Mouse (Mus musculus) intestine, embryonic 14.5 days (tissue): ENCODE measurements around the gene Mt3. TPM values are rescaled to one million over a fixed set of nuclear protein-coding genes. Genes with fewer than 3 reads are reported as not detected.
A peak's percentile ranks its signal among the peaks of the same experiment; 100 is the strongest.

Experiments
- ATAC-seq: fragments of 200-750 bp; cut with Nextera tagmentation; replicated peaks from 2 replicates; pipeline ENCODE4 v1.8.0; 2017; ENCODE audit warnings: low read depth, moderate number of reproducible peaks, moderate TSS enrichment, moderate library complexity; ENCODE audit not compliant: low FRiP score, low TSS enrichment
- DNase-seq: peaks from one replicate; pipeline ENCODE4 v3.0.0-alpha.2; 2018; ENCODE audit warnings: low spot score
- H3K27ac ChIP-seq: fragments of 300-500 bp; sonication (generic); 2 replicates; pipeline ENCODE4 v1.5.1; 2014; ENCODE audit warnings: low read depth, mild to moderate bottlenecking, control low read depth
- H3K27me3 ChIP-seq: fragments of 300-500 bp; sonication (generic); replicated peaks from 2 replicates; pipeline ENCODE4 v1.6.1; 2014; ENCODE audit warnings: low read length, control low read depth; ENCODE audit not compliant: control insufficient read depth, insufficient read depth
- H3K36me3 ChIP-seq: fragments of 300-500 bp; sonication (generic); 2 replicates; pipeline ENCODE4 v1.6.1; 2014; ENCODE audit warnings: low read length, control low read depth; ENCODE audit not compliant: control insufficient read depth, insufficient read depth
- H3K4me1 ChIP-seq: fragments of 300-500 bp; sonication (generic); replicated peaks from 2 replicates; pipeline ENCODE4 v1.6.1; 2014; ENCODE audit warnings: low read length, control low read depth, mixed read lengths; ENCODE audit not compliant: control insufficient read depth, insufficient read depth
- H3K4me2 ChIP-seq: fragments of 300-500 bp; sonication (generic); 2 replicates; pipeline ENCODE4 v1.6.1; 2014; ENCODE audit warnings: low read length
- H3K4me3 ChIP-seq: fragments of 300-500 bp; sonication (generic); 2 replicates; pipeline ENCODE4 v1.5.1; 2014; ENCODE audit warnings: low read depth, low read length, control low read depth, mixed read lengths
- H3K9ac ChIP-seq: fragments of 300-500 bp; sonication (generic); 2 replicates; pipeline ENCODE4 v1.6.1; 2014; ENCODE audit warnings: mild to moderate bottlenecking, low read length
- H3K9me3 ChIP-seq: fragments of 300-500 bp; sonication (generic); 2 replicates; pipeline ENCODE4 v1.6.1; 2016; ENCODE audit warnings: low read length, control low read depth; ENCODE audit not compliant: control insufficient read depth
- WGBS: fragments of 180-500 bp; shearing (Covaris S2); extraction: QIAGEN DNeasy Blood & Tissue Kit; methylation state at CpG from one replicate; pipeline ENCODE4 v1.1.7; 2014; 5-methylcytosine and 5-hydroxymethylcytosine counted together
- polyA plus RNA-seq: library from polyadenylated mRNA; unstranded; fragments of >200 nt; fragmentation: Nextera tagmentation; extraction: Ambion mirVana; gene quantifications from 2 replicates; pipeline ENCODE4 v1.2.1, GENCODE M21; 2014

Gene Mt3
- polyA plus RNA-seq, 1 experiment from 2014 or later = 8.0 TPM

GRCm38 (mm10) chr8:94177716-94178390 is 25.4 kb downstream of the Mt3 start:
- H3K9me3 ChIP-seq = no peaks in the 10 kb centered on the region
- H3K27me3 ChIP-seq = peaks cover 88% of the 10 kb centered on the region
- H3K27ac ChIP-seq = no peak overlapping the region
- no peak for DNase-seq
- H3K4me2 ChIP-seq = no peak overlapping the region
- no peaks in the 10 kb centered on the region; the same call in 1 of the 2 replicates for H3K4me1 ChIP-seq
- H3K9ac ChIP-seq = no peak overlapping the region
- H3K4me3 ChIP-seq = no peak overlapping the region
- no peak for ATAC-seq
- WGBS = 69% methylated on average over 7 of the region's 7 CpGs
- H3K36me3 ChIP-seq = no peaks in the 10 kb centered on the region

- no peak within 1 kb of the TSS for H3K27ac ChIP-seq
- WGBS = under 1% methylated on average over 50 of the region's 50 CpGs
Observed at GRCm38 (mm10) chr8:94178857-94179712, 26.7 kb downstream of the Mt3 start, which contains the start of gene Mt1. Gene Mt1 (plus strand): TSS chr8:94179082.

GRCm38 (mm10) chr8:94179713-94180560 is 27.5 kb downstream of the Mt3 start:
- Histone ChIP-seq H3K27ac (no peak overlapping the region), H3K4me2 (peak overlapping the region; percentile 64), H3K9ac (peak overlapping the region; percentile 41), H3K4me1 (no peaks in the 10 kb centered on the region), H3K27me3 (peaks cover 87% of the 10 kb centered on the region), H3K9me3 (no peaks in the 10 kb centered on the region), H3K4me3 (peak overlapping the region; percentile 48), H3K36me3 (no peaks in the 10 kb centered on the region)
- ATAC-seq (no peak), DNase-seq (peak; percentile 70)
- 8% methylated on average over 25 of the region's 25 CpGs for whole genome bisulfite sequencing

More at GRCm38 (mm10) chr8:94178857-94179712, 26.7 kb downstream of the Mt3 start, which contains the start of gene Mt1:
- no peaks in the 10 kb centered on the region for H3K9me3 ChIP-seq
- peak within 1 kb of the TSS; percentile 64 for H3K4me2 ChIP-seq
- ATAC-seq (peak; percentile 89), DNase-seq (peak; percentile 91)
- H3K4me3 ChIP-seq = peak within 1 kb of the TSS; percentile 48
- peaks cover 88% of the 10 kb centered on the region for H3K27me3 ChIP-seq
- peak within 1 kb of the TSS; percentile 41 for H3K9ac ChIP-seq
- no peaks in the 10 kb centered on the region for H3K36me3 ChIP-seq
- H3K4me1 ChIP-seq = no peaks in the 10 kb centered on the region

GRCm38 (mm10) chr8:94180561-94180908 is 28.1 kb downstream of the Mt3 start:
- ATAC-seq = no peak
- Histone ChIP-seq H3K9me3 (no peaks in the 10 kb centered on the region), H3K36me3 (no peaks in the 10 kb centered on the region), H3K4me2 (peak overlapping the region; percentile 64; the same call in 1 of the 2 replicates), H3K27me3 (peaks cover 85% of the 10 kb centered on the region), H3K9ac (no peak overlapping the region), H3K4me3 (peak overlapping the region; percentile 48; the same call in 1 of the 2 replicates), H3K27ac (no peak overlapping the region), H3K4me1 (no peaks in the 10 kb centered on the region)
- 78% methylated on average over 1 of the region's 1 CpGs for WGBS
- no peak for DNase-seq

- Histone ChIP-seq H3K9ac (no peak overlapping the region), H3K4me2 (peak overlapping the region; percentile 46), H3K36me3 (no peaks in the 10 kb centered on the region), H3K27me3 (peaks cover 86% of the 10 kb centered on the region), H3K9me3 (no peaks in the 10 kb centered on the region), H3K4me3 (no peak overlapping the region), H3K4me1 (no peaks in the 10 kb centered on the region), H3K27ac (no peak overlapping the region)
- ATAC-seq (no peak), DNase-seq (no peak)
- 67% methylated on average over 13 of the region's 13 CpGs for whole genome bisulfite sequencing
Observed at GRCm38 (mm10) chr8:94182055-94182929, 29.9 kb downstream of the Mt3 start.

- peak overlapping the region; percentile 46 for H3K4me2 ChIP-seq
- H3K27me3 ChIP-seq = peaks cover 87% of the 10 kb centered on the region
- no peaks in the 10 kb centered on the region for H3K4me1 ChIP-seq
- DNase-seq (peak; percentile 88), ATAC-seq (peak; percentile 60)
- WGBS = 0% methylated on average over 16 of the region's 16 CpGs
- H3K27ac ChIP-seq = no peak overlapping the region
- peak overlapping the region; percentile 26 for H3K4me3 ChIP-seq
- H3K9me3 ChIP-seq = no peaks in the 10 kb centered on the region
- no peaks in the 10 kb centered on the region for H3K36me3 ChIP-seq
- no peak overlapping the region for H3K9ac ChIP-seq
Observed at GRCm38 (mm10) chr8:94183117-94183516, 30.7 kb downstream of the Mt3 start.

- Histone ChIP-seq H3K27me3 (peaks cover 77% of the 10 kb centered on the region), H3K9me3 (no peaks in the 10 kb centered on the region), H3K4me1 (no peaks in the 10 kb centered on the region), H3K4me2 (no peak overlapping the region), H3K36me3 (no peaks in the 10 kb centered on the region), H3K4me3 (no peak overlapping the region), H3K9ac (no peak overlapping the region), H3K27ac (no peak overlapping the region)
- ATAC-seq (no peak), DNase-seq (no peak)
- WGBS = 33% methylated on average over 12 of the region's 12 CpGs
Observed at GRCm38 (mm10) chr8:94184357-94184843, 32.0 kb downstream of the Mt3 start.
